Mouse (Mus musculus) G1E-ER4 (cell line): ENCODE results near the gene Rhox4a2. TPM values are rescaled to one million over a fixed set of nuclear protein-coding genes. Genes with fewer than 3 reads are reported as not detected.
"Not testable (repeated sequence)": the region's sequence is repeated elsewhere in the genome, so short reads cannot be mapped to it uniquely, and the experiment has no call there.

Experiments
- GATA1 ChIP-seq: IDR thresholded peaks from one replicate; pipeline ENCODE4 v1.8.0; 2012; ENCODE audit warnings: low read length, inconsistent platforms
- polyA plus RNA-seq: library from polyadenylated mRNA; stranded (reverse); fragments of >175 nt; gene quantifications from 2 replicates; pipeline ENCODE4 v1.2.3, GENCODE M21; 2012

The Rhox4a2 gene
- not detected in 2 replicates for polyA plus RNA-seq

DNA sequence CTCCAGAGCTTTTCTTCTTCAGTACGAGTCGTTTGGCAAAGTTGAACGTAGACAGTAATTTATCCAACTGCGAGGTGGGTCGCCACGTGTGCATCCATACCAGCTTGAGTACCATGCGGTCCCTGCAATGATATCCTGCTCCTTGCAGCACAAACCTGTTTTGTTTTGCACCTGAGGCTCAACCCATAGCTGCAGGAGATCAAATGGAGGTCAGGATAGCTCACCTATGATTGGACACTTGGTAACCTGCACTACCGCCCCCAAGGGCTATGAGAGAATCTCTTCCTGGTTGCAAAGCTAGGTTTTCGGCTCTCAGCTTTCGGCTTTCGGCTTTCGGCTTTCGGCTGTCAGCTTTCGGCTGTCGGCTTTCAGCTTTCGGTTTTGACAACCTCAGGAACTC lies at the start of gene Rhox4a2:
Gene Rhox4a2 (plus strand): TSS at position 301 of the 400 bp plus-strand sequence.
- TF ChIP-seq GATA1, result not testable (repeated sequence)

DNA sequence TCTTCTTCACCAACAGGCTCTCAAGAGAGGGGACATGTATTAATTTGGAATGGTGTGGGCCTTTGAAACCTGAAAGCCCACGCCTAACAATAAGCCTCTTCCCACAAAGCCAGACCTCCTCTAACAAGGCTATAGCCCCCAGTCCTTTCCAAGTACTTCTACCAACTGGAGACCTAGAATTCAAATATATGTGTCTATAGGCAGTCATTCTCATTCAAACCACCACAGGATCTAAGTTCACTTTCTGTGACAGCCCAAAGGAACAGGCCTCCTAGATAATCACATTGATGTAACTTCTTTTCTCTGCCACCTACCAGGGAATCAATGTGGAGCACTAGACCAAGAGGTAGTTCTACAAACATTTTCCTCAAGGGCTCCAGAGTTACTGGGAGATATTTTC lies 10.9 kb upstream of the Rhox4a2 start, which contains the start of gene Rhox3a2:
Gene Rhox3a2 (plus strand): TSS at position 301 of the 400 bp plus-strand sequence.
- TF ChIP-seq GATA1, result not testable (repeated sequence)

DNA sequence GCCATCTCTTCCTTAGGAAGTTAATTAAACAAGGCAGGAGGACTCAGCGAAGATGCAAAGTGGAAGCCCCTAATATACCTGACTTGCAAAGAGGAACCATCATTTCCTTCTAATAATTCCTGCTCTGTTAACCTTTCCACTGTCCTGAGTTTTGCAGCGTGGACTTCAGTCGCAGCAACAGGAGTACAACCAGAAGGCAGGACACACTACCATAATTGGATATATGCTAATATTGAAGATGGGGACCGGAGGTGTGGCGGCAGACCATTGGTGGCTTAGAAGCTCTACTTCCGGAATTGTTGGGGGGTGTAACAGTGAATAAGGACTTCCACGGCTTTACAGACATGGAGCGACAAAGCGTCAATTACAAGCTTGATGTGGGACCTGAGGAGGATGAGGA lies 21.1 kb downstream of the Rhox4a2 start, which contains the start of gene Rhox2b:
Gene Rhox2b (plus strand): TSS at position 301 of the 400 bp plus-strand sequence.
- not testable (repeated sequence) for TF ChIP-seq GATA1

DNA sequence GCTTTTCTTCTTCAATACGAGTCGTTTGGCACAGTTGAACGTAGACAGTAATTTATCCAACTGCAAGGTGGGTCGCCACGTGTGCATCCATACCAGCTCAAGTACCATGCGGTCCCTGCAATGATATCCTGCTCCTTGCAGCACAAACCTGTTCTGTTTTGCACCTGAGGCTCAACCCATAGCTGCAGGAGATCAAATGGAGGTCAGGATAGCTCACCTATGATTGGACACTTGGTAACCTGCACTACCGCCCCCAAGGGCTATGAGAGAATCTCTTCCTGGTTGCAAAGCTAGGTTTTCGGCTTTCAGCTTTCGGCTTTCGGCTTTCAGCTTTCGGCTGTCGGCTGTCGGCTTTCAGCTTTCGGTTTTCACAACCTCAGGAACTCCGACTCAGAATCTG lies 41.5 kb downstream of the Rhox4a2 start, which contains the start of gene Rhox4b:
Gene Rhox4b (plus strand): TSS at position 301 of the 400 bp plus-strand sequence.
- not testable (repeated sequence) for TF ChIP-seq GATA1

Other genes with a start within 250 kb of the Rhox4a2 start
- not detected in 2 replicates for gene Akap14, start 222.0 kb upstream of the Rhox4a2 start, polyA plus RNA-seq
- 188 and 247 TPM in 2 replicates for gene Ndufa1, start 199.7 kb upstream of the Rhox4a2 start, polyA plus RNA-seq
- 10.8 and 11.2 TPM in 2 replicates for gene Rnf113a1, start 199.6 kb upstream of the Rhox4a2 start, polyA plus RNA-seq
- gene Gm9, start 179.8 kb upstream of the Rhox4a2 start, polyA plus RNA-seq, result not detected in 2 replicates
- gene Rhox1, start 168.6 kb upstream of the Rhox4a2 start, polyA plus RNA-seq, result not detected in 2 replicates
- not detected in 2 replicates for gene Rhox2a, start 145.9 kb upstream of the Rhox4a2 start, polyA plus RNA-seq
- not detected in 2 replicates for gene Rhox3a, start 140.9 kb upstream of the Rhox4a2 start, polyA plus RNA-seq
- gene Rhox4a, start 125.5 kb upstream of the Rhox4a2 start, polyA plus RNA-seq, result not detected in 2 replicates
- gene Rhox3a2, start 10.8 kb upstream of the Rhox4a2 start, polyA plus RNA-seq, result not detected in 2 replicates
- gene Rhox2b, start 21.2 kb downstream of the Rhox4a2 start, polyA plus RNA-seq, result not detected in 2 replicates
- gene Rhox4b, start 41.6 kb downstream of the Rhox4a2 start, polyA plus RNA-seq, result not detected in 2 replicates
- gene Rhox2c, start 62.8 kb downstream of the Rhox4a2 start, polyA plus RNA-seq, result not detected in 2 replicates
- gene Rhox3c, start 67.7 kb downstream of the Rhox4a2 start, polyA plus RNA-seq, result not detected in 2 replicates
- not detected in 2 replicates for gene Rhox4c, start 89.5 kb downstream of the Rhox4a2 start, polyA plus RNA-seq
- gene Rhox2d, start 102.6 kb downstream of the Rhox4a2 start, polyA plus RNA-seq, result 0.12 and 0.18 TPM in 2 replicates
- not detected in 2 replicates for gene Rhox4d, start 123.5 kb downstream of the Rhox4a2 start, polyA plus RNA-seq
- gene Rhox2e, start 139.6 kb downstream of the Rhox4a2 start, polyA plus RNA-seq, result not detected in 2 replicates
- gene Rhox3e, start 151.2 kb downstream of the Rhox4a2 start, polyA plus RNA-seq, result not detected in 2 replicates
- gene Rhox4e, start 166.6 kb downstream of the Rhox4a2 start, polyA plus RNA-seq, result not detected in 2 replicates
- gene Rhox2f, start 180.6 kb downstream of the Rhox4a2 start, polyA plus RNA-seq, result not detected in 2 replicates
- not detected in 2 replicates for gene Rhox3f, start 190.1 kb downstream of the Rhox4a2 start, polyA plus RNA-seq
- not detected in 2 replicates for gene Rhox4f, start 216.9 kb downstream of the Rhox4a2 start, polyA plus RNA-seq
- not detected in 2 replicates for gene Rhox3g, start 237.8 kb downstream of the Rhox4a2 start, polyA plus RNA-seq